Mouse (Mus musculus) lung, postnatal 36 days (tissue): ENCODE measurements around the gene Mrpl20.

ENCODE experiments used
- DNase-seq: peaks from one replicate; pipeline ENCODE4 v3.0.0; 2022; ENCODE audit warnings: mixed read lengths

The Mrpl20 gene

GRCm38 (mm10) chr4:155802741-155803339 is at the start of gene Mrpl20:
Gene Mrpl20 (plus strand): TSS chr4:155802878.
- DNase-seq, result peak; percentile 28

- no peak for DNase-seq
Measured at GRCm38 (mm10) chr4:155757011-155757410, 45.7 kb upstream of the Mrpl20 start.

- peak; percentile 51 for DNase-seq
Measured at GRCm38 (mm10) chr4:155759862-155760612, 42.6 kb upstream of the Mrpl20 start.

- DNase-seq, result peak; percentile 97
Measured at GRCm38 (mm10) chr4:155760613-155761355, 41.9 kb upstream of the Mrpl20 start, which contains the start of gene Atad3a. Gene Atad3a (minus strand): TSS chr4:155761093.

- no peak for DNase-seq
Measured at GRCm38 (mm10) chr4:155761356-155762099, 41.1 kb upstream of the Mrpl20 start.

- no peak for DNase-seq
Measured at GRCm38 (mm10) chr4:155762357-155762756, 40.3 kb upstream of the Mrpl20 start.

- DNase-seq, result no peak
Measured at GRCm38 (mm10) chr4:155769496-155769879, 33.2 kb upstream of the Mrpl20 start.

- peak; percentile 95 for DNase-seq
Measured at GRCm38 (mm10) chr4:155769880-155770512, 32.7 kb upstream of the Mrpl20 start.

- DNase-seq, result no peak
Measured at GRCm38 (mm10) chr4:155770626-155771025, 32.1 kb upstream of the Mrpl20 start.

- DNase-seq, result peak; percentile 32
Measured at GRCm38 (mm10) chr4:155771706-155772105, 31.0 kb upstream of the Mrpl20 start.

- no peak for DNase-seq
Measured at GRCm38 (mm10) chr4:155772786-155773185, 29.9 kb upstream of the Mrpl20 start.

- DNase-seq, result no peak
Measured at GRCm38 (mm10) chr4:155773335-155774078, 29.2 kb upstream of the Mrpl20 start.

GRCm38 (mm10) chr4:155774280-155774754 is 28.4 kb upstream of the Mrpl20 start, which contains the start of gene Vwa1:
Gene Vwa1 (minus strand): TSS chr4:155774698.
- peak; percentile 94 for DNase-seq

- peak; percentile 43 for DNase-seq
Measured at GRCm38 (mm10) chr4:155774971-155775740, 27.5 kb upstream of the Mrpl20 start.

- DNase-seq, result no peak
Measured at GRCm38 (mm10) chr4:155775855-155776254, 26.8 kb upstream of the Mrpl20 start.

GRCm38 (mm10) chr4:155776704-155777335 is 25.9 kb upstream of the Mrpl20 start:
- DNase-seq, result no peak

GRCm38 (mm10) chr4:155777816-155778215 is 24.9 kb upstream of the Mrpl20 start:
- no peak for DNase-seq

GRCm38 (mm10) chr4:155779498-155779897 is 23.2 kb upstream of the Mrpl20 start:
- DNase-seq, result no peak

- DNase-seq, result peak; percentile 50
Measured at GRCm38 (mm10) chr4:155780895-155781294, 21.8 kb upstream of the Mrpl20 start.

- DNase-seq, result no peak
Measured at GRCm38 (mm10) chr4:155783486-155784080, 19.1 kb upstream of the Mrpl20 start.
